Mouse (Mus musculus): ENCODE measurements around the gene Vstm5. TPM values are rescaled to one million over a fixed set of nuclear protein-coding genes. Genes with fewer than 3 reads are reported as not detected.
A peak's percentile ranks its signal among the peaks of the same experiment; 100 is the strongest.

Gene Vstm5
- total and polyA plus RNA-seq, 3 experiments, result not detected

- no peak for TF ChIP-seq GATA1 (IDR thresholded peaks at IDR 0.05; ENCODE audit: borderline replicate concordance, low read length)
- Histone ChIP-seq H3K36me3 (replicated peaks) (peaks cover 13% of the 10 kb centered on the region), H3K9me3 (replicated peaks) (no peaks in the 10 kb centered on the region), H3K4me1 (ENCODE audit: insufficient read depth, low read depth, low read length) (peaks cover 31% of the 10 kb centered on the region), H3K27me3 (ENCODE audit: insufficient read depth, low read length) (no peaks in the 10 kb centered on the region), H3K4me3 (ENCODE audit: low read depth, low read length) (no peak overlapping the region)
- DNase-seq (ENCODE audit: low spot score) (no peak), ATAC-seq (ENCODE audit: extremely low read depth, insufficient number of reproducible peaks, low FRiP score, poor library complexity, severe bottlenecking) (no peak)
Observed at GRCm38 (mm10) chr9:15302881-15303280, 64.0 kb downstream of the Vstm5 start.

DNA sequence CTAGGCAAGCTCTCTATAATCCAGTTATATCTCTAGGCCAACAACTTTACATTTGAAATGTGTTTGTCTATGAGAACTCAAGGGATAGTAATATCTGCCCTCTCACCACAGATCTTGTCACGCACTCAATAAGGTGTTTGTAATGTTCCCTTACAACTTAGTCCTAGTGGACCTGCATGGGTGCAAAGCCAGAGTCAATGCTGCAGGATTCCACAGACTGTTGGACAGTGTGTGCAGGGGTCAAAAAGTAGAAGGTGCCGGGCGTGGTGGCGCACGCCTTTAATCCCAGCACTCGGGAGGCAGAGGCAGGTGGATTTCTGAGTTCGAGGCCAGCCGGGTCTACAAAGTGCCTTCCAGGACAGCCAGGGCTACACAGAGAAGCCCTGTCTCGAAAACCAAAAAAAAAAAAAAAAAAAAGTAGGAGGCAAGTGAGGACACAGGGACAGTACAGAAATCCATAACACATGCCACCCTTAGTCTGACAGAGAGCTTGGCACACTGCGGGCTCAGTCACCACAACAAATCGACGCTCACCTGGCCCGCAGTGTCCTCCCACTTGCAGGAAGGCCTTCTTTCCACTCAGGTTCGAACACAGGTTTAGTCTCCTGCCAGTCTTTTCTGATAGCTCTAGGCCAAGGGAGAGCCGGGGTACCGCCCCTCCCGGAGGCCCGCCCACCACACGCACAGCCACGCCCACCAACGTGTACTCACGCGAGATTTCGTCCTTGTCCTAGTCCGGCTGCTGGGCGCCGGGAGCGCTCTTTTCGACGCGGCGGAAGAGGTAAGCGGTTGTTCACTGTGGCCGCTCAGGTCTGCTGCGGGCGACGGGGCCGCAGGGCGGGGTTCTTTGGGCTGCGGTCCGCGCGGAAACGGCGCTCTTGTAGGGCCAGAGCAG is 66.9 kb downstream of the Vstm5 start, which contains the start of gene Taf1d:
TSS of gene Taf1d (plus strand) at position 712 of the 895 bp plus-strand sequence.
- Histone ChIP-seq H3K4me3 (ENCODE audit: low read depth, low read length) (peak within 1 kb of the TSS; percentile 93), H3K27me3 (ENCODE audit: insufficient read depth, low read length) (no peaks in the 10 kb centered on the region), H3K9me3 (replicated peaks) (no peaks in the 10 kb centered on the region), H3K4me1 (ENCODE audit: insufficient read depth, low read depth, low read length) (peaks cover 49% of the 10 kb centered on the region), H3K36me3 (replicated peaks) (peaks cover 34% of the 10 kb centered on the region)
- ATAC-seq (ENCODE audit: extremely low read depth, insufficient number of reproducible peaks, low FRiP score, poor library complexity, severe bottlenecking) (peak; percentile 80), DNase-seq (ENCODE audit: low spot score) (peak; percentile 84)
- TF ChIP-seq TAL1 (conservative IDR thresholded peaks at IDR 0.05; ENCODE audit: low read depth, low read length), result no peak
- TF ChIP-seq CTCF (IDR thresholded peaks at IDR 0.05; ENCODE audit: low read depth, low read length), result no peak
- TF ChIP-seq POLR2AphosphoS5 (IDR thresholded peaks at IDR 0.05; ENCODE audit: insufficient replicate concordance, low read depth, low read length), result no peak
- TF ChIP-seq GATA2 (IDR thresholded peaks at IDR 0.05; ENCODE audit: borderline replicate concordance, low read depth, low read length), result no peak
- no peak for TF ChIP-seq GATA1 (IDR thresholded peaks at IDR 0.05; ENCODE audit: borderline replicate concordance, low read length)

DNA sequence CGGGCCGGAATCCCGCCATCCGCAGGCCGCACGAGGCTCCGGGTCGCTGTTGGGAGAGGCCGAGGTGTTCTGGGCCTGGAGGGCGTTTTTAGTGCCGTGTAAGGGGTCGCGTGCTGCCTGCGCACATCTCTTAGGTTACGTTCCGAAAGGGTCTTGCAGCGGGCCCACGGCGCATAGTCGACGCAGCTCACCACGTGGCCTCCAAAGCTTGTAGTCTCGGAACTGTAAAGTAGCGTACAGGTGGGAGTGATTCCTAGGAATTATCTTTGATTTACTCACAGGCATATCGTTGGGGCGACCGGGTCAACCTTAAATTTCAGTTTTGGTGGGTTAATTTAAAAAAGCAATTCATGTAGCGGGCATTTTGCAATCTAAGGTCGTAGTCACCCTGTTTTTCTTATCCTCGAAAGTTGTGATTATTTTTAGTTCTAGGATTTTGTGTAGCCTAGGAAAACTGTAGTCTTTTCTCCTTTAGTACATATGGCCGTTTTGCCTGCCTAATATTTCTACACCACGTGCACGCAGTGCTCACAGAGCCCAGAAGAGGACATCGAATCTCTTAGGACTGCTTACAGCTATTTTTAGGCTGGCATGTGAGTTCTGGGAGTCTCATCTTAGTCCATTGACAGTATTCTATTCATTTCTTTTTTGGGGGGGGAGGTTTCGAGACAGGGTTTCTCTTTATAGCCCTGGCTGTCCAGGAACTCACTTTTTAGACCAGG is 67.7 kb downstream of the Vstm5 start, which contains the start of gene 4931406C07Rik:
TSS of gene 4931406C07Rik (minus strand) at position 51 of the 722 bp plus-strand sequence.
- peaks cover 49% of the 10 kb centered on the region for H3K4me1 ChIP-seq (ENCODE audit: insufficient read depth, low read depth, low read length)

DNA sequence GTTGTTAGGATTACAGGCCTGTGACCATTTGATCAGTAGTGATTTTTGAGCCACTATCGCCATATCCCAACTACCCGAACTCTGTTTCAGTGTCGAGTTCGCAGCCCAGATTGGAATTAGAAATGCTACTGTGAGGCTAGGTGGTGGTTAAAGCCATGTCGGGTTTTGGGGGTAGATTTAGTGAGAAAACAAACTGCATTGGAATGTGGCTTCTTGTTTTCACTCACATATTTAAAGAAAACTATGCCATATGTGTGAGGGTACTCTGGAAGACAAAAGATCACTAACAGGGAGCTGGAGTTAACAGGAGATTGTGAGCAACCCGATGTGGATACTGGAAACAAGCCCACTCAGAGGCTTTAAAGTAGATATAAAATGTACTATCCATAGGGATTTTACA is 68.4 kb downstream of the Vstm5 start:
- Histone ChIP-seq H3K27me3 (ENCODE audit: insufficient read depth, low read length) (no peaks in the 10 kb centered on the region), H3K4me1 (ENCODE audit: insufficient read depth, low read depth, low read length) (peaks cover 55% of the 10 kb centered on the region), H3K4me3 (ENCODE audit: low read depth, low read length) (peak overlapping the region; percentile 93), H3K36me3 (replicated peaks) (peaks cover 39% of the 10 kb centered on the region), H3K9me3 (replicated peaks) (no peaks in the 10 kb centered on the region)
- no peak for TF ChIP-seq CTCF (IDR thresholded peaks at IDR 0.05; ENCODE audit: low read depth, low read length)
- TF ChIP-seq TAL1 (conservative IDR thresholded peaks at IDR 0.05; ENCODE audit: low read depth, low read length), result no peak
- no peak for TF ChIP-seq POLR2AphosphoS5 (IDR thresholded peaks at IDR 0.05; ENCODE audit: insufficient replicate concordance, low read depth, low read length)
- TF ChIP-seq GATA2 (IDR thresholded peaks at IDR 0.05; ENCODE audit: borderline replicate concordance, low read depth, low read length), result no peak
- no peak for TF ChIP-seq GATA1 (IDR thresholded peaks at IDR 0.05; ENCODE audit: borderline replicate concordance, low read length)
- ATAC-seq (ENCODE audit: extremely low read depth, insufficient number of reproducible peaks, low FRiP score, poor library complexity, severe bottlenecking) (no peak), DNase-seq (ENCODE audit: low spot score) (no peak)

More for the DNA sequence above, 67.7 kb downstream of the Vstm5 start, which contains the start of gene 4931406C07Rik:
- Histone ChIP-seq H3K9me3 (replicated peaks) (no peaks in the 10 kb centered on the region), H3K4me3 (ENCODE audit: low read depth, low read length) (peak within 1 kb of the TSS; percentile 93), H3K36me3 (replicated peaks) (peaks cover 34% of the 10 kb centered on the region), H3K27me3 (ENCODE audit: insufficient read depth, low read length) (no peaks in the 10 kb centered on the region)
- TF ChIP-seq TAL1 (conservative IDR thresholded peaks at IDR 0.05; ENCODE audit: low read depth, low read length) (no peak), GATA1 (IDR thresholded peaks at IDR 0.05; ENCODE audit: borderline replicate concordance, low read length) (no peak), CTCF (IDR thresholded peaks at IDR 0.05; ENCODE audit: low read depth, low read length) (no peak), POLR2AphosphoS5 (IDR thresholded peaks at IDR 0.05; ENCODE audit: insufficient replicate concordance, low read depth, low read length) (no peak), GATA2 (IDR thresholded peaks at IDR 0.05; ENCODE audit: borderline replicate concordance, low read depth, low read length) (no peak)
- ATAC-seq (ENCODE audit: extremely low read depth, insufficient number of reproducible peaks, low FRiP score, poor library complexity, severe bottlenecking), result no peak
- peak; percentile 13 for DNase-seq (ENCODE audit: low spot score)

DNA sequence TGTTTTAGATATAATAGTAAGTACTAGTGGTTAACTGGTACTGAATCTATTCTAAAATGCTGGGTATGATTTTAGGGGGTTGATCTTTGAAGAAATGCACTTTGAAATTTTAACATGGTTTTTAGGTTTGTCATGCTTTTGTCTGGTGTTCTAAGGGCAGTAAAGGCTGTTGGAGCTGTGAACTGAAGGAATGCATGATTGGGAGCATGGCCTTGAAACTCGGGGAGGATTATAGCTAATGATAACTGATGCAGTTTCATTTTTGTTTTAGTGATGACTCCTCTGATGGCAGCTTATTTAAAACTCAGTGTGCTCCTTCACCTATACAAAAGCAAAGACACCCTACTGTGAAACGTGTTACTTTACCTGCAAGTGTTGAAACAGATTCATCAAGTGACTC is 69.4 kb downstream of the Vstm5 start:
- Histone ChIP-seq H3K9me3 (replicated peaks) (no peaks in the 10 kb centered on the region), H3K36me3 (replicated peaks) (peaks cover 48% of the 10 kb centered on the region), H3K27me3 (ENCODE audit: insufficient read depth, low read length) (no peaks in the 10 kb centered on the region), H3K4me1 (ENCODE audit: insufficient read depth, low read depth, low read length) (peaks cover 61% of the 10 kb centered on the region), H3K4me3 (ENCODE audit: low read depth, low read length) (peak overlapping the region; percentile 93)
- ATAC-seq (ENCODE audit: extremely low read depth, insufficient number of reproducible peaks, low FRiP score, poor library complexity, severe bottlenecking), result no peak
- DNase-seq (ENCODE audit: low spot score), result no peak
- TF ChIP-seq CTCF (IDR thresholded peaks at IDR 0.05; ENCODE audit: low read depth, low read length) (no peak), GATA1 (IDR thresholded peaks at IDR 0.05; ENCODE audit: borderline replicate concordance, low read length) (no peak), GATA2 (IDR thresholded peaks at IDR 0.05; ENCODE audit: borderline replicate concordance, low read depth, low read length) (no peak), POLR2AphosphoS5 (IDR thresholded peaks at IDR 0.05; ENCODE audit: insufficient replicate concordance, low read depth, low read length) (no peak), TAL1 (conservative IDR thresholded peaks at IDR 0.05; ENCODE audit: low read depth, low read length) (no peak)

Other genes starting within 250 kb of the Vstm5 start
- not detected in 2 replicates for gene Panx1, start 193.6 kb upstream of the Vstm5 start, total RNA-seq (2014; fragmentation: Nextera tagmentation)
- gene Panx1, start 193.6 kb upstream of the Vstm5 start, total RNA-seq (2017), result 0.06 and 0.49 TPM in 2 replicates
- gene Panx1, start 193.6 kb upstream of the Vstm5 start, polyA plus RNA-seq (2012), result not detected in 2 replicates
- not detected in 2 replicates for gene Hephl1, start 126.9 kb upstream of the Vstm5 start, total RNA-seq (2014; fragmentation: Nextera tagmentation)
- gene Hephl1, start 126.9 kb upstream of the Vstm5 start, total RNA-seq (2017), result 0.05 and 0.06 TPM in 2 replicates
- gene Hephl1, start 126.9 kb upstream of the Vstm5 start, polyA plus RNA-seq (2012), result not detected in 2 replicates
- gene Med17, start 40.9 kb downstream of the Vstm5 start, total RNA-seq (2014; fragmentation: Nextera tagmentation), result 28.9 and 38.2 TPM in 2 replicates
- gene Med17, start 40.9 kb downstream of the Vstm5 start, total RNA-seq (2017), result 56.3 and 59.6 TPM in 2 replicates
- 15.7 and 17.0 TPM in 2 replicates for gene Med17, start 40.9 kb downstream of the Vstm5 start, polyA plus RNA-seq (2012)
- gene Taf1d, start 67.2 kb downstream of the Vstm5 start, total RNA-seq (2014; fragmentation: Nextera tagmentation), result 250 and 268 TPM in 2 replicates
- gene Taf1d, start 67.2 kb downstream of the Vstm5 start, total RNA-seq (2017), result 657 and 752 TPM in 2 replicates
- gene Taf1d, start 67.2 kb downstream of the Vstm5 start, polyA plus RNA-seq (2012), result 12.9 and 17.9 TPM in 2 replicates
- 26.9 and 28.0 TPM in 2 replicates for gene 4931406C07Rik, start 67.4 kb downstream of the Vstm5 start, total RNA-seq (2014; fragmentation: Nextera tagmentation)
- 10.0 and 12.8 TPM in 2 replicates for gene 4931406C07Rik, start 67.4 kb downstream of the Vstm5 start, total RNA-seq (2017)
- gene 4931406C07Rik, start 67.4 kb downstream of the Vstm5 start, polyA plus RNA-seq (2012), result 1.6 and 1.8 TPM in 2 replicates
- gene Cep295, start 118.7 kb downstream of the Vstm5 start, total RNA-seq (2014; fragmentation: Nextera tagmentation), result 158 and 168 TPM in 2 replicates
- gene Cep295, start 118.7 kb downstream of the Vstm5 start, total RNA-seq (2017), result 76.0 and 79.0 TPM in 2 replicates
- 4.4 and 5.8 TPM in 2 replicates for gene Cep295, start 118.7 kb downstream of the Vstm5 start, polyA plus RNA-seq (2012)